Mouse (Mus musculus) midbrain, embryonic 11.5 days (tissue): ENCODE results near the gene Usp24. TPM values are rescaled to one million over a fixed set of nuclear protein-coding genes. Genes with fewer than 3 reads are reported as not detected.
A peak's percentile ranks its signal among the peaks of the same experiment; 100 is the strongest.

ENCODE experiments used
- ATAC-seq: fragments of 200-750 bp; cut with Nextera tagmentation; 2 replicates; pipeline ENCODE4 v1.8.0; 2017; ENCODE audit warnings: moderate TSS enrichment, moderate library complexity; ENCODE audit not compliant: low FRiP score
- DNase-seq: peaks from one replicate; pipeline ENCODE4 v3.0.0; 2015; ENCODE audit warnings: low spot score; ENCODE audit errors: missing footprints
- H3K27ac ChIP-seq: fragments of 300-500 bp; sonication (generic); 2 replicates; pipeline ENCODE4 v1.5.1; 2014; ENCODE audit warnings: low read depth, low read length
- H3K27me3 ChIP-seq: fragments of 300-500 bp; sonication (generic); 2 replicates; pipeline ENCODE4 v1.6.1; 2014; ENCODE audit warnings: mild to moderate bottlenecking, low read length, moderate library complexity, mixed read lengths; ENCODE audit not compliant: control insufficient read depth, insufficient read depth
- H3K36me3 ChIP-seq: fragments of 300-500 bp; sonication (generic); 2 replicates; pipeline ENCODE4 v1.6.1; 2014; ENCODE audit warnings: mild to moderate bottlenecking, low read length, moderate library complexity, mixed read lengths; ENCODE audit not compliant: control insufficient read depth, insufficient read depth
- H3K4me1 ChIP-seq: fragments of 300-500 bp; sonication (generic); 2 replicates; pipeline ENCODE4 v1.6.1; 2014; ENCODE audit warnings: low read length; ENCODE audit not compliant: control insufficient read depth, insufficient read depth
- H3K4me2 ChIP-seq: fragments of 300-500 bp; sonication (generic); 2 replicates; pipeline ENCODE4 v1.6.1; 2014; ENCODE audit warnings: mild to moderate bottlenecking, moderate library complexity
- H3K4me3 ChIP-seq: fragments of 300-500 bp; sonication (generic); 2 replicates; pipeline ENCODE4 v1.5.1; 2014; ENCODE audit warnings: low read depth, low read length
- H3K9ac ChIP-seq: fragments of 300-500 bp; sonication (generic); 2 replicates; pipeline ENCODE4 v1.6.1; 2014; ENCODE audit warnings: low read length
- H3K9me3 ChIP-seq: fragments of 300-500 bp; sonication (generic); 2 replicates; pipeline ENCODE4 v1.6.1; 2016; ENCODE audit warnings: low read length; ENCODE audit not compliant: control insufficient read depth
- WGBS: fragments of 180-500 bp; shearing (Covaris S2); extraction: QIAGEN DNeasy Blood & Tissue Kit; methylation state at CpG from one replicate; pipeline ENCODE4 v1.1.7; 2014; 5-methylcytosine and 5-hydroxymethylcytosine counted together
- polyA plus RNA-seq: library from polyadenylated mRNA; unstranded; fragments of >200 nt; fragmentation: Nextera tagmentation; extraction: Ambion mirVana; gene quantifications from 2 replicates; pipeline ENCODE4 v1.2.1, GENCODE M21; 2014

The Usp24 gene
- polyA plus RNA-seq, 1 experiment from 2014 or later, result 10.0 TPM

GRCm38 (mm10) chr4:106381131-106381530 is 65.1 kb downstream of the Usp24 start:
- no peak overlapping the region for H3K27ac ChIP-seq
- no peaks in the 10 kb centered on the region for H3K27me3 ChIP-seq
- no peak overlapping the region for H3K4me3 ChIP-seq
- ATAC-seq (no peak), DNase-seq (no peak)
- WGBS, result 92% methylated on average over 5 of the region's 5 CpGs
- H3K9me3 ChIP-seq, result no peaks in the 10 kb centered on the region
- no peak overlapping the region for H3K9ac ChIP-seq
- H3K4me1 ChIP-seq, result no peaks in the 10 kb centered on the region
- H3K36me3 ChIP-seq, result peaks cover 10% of the 10 kb centered on the region; the same call in 1 of the 2 replicates
- no peak overlapping the region for H3K4me2 ChIP-seq

- no peaks in the 10 kb centered on the region for H3K9me3 ChIP-seq
- no peak overlapping the region for H3K27ac ChIP-seq
- ATAC-seq (no peak), DNase-seq (no peak)
- H3K4me3 ChIP-seq, result no peak overlapping the region
- H3K36me3 ChIP-seq, result peaks cover 30% of the 10 kb centered on the region
- H3K4me2 ChIP-seq, result no peak overlapping the region
- no peaks in the 10 kb centered on the region for H3K4me1 ChIP-seq
- no peak overlapping the region for H3K9ac ChIP-seq
- WGBS, result 84% methylated on average over 3 of the region's 3 CpGs
- H3K27me3 ChIP-seq, result no peaks in the 10 kb centered on the region
Observed at GRCm38 (mm10) chr4:106389908-106390307, 73.9 kb downstream of the Usp24 start.

GRCm38 (mm10) chr4:106409621-106410020 is 93.6 kb downstream of the Usp24 start:
- no peaks in the 10 kb centered on the region for H3K27me3 ChIP-seq
- no peak overlapping the region for H3K27ac ChIP-seq
- H3K4me1 ChIP-seq, result no peaks in the 10 kb centered on the region
- no peak overlapping the region for H3K4me3 ChIP-seq
- ATAC-seq (no peak), DNase-seq (peak; percentile 59)
- no peaks in the 10 kb centered on the region for H3K9me3 ChIP-seq
- 75% methylated on average over 14 of the region's 14 CpGs for WGBS
- no peak overlapping the region for H3K4me2 ChIP-seq
- H3K36me3 ChIP-seq, result peaks cover 20% of the 10 kb centered on the region; the same call in 1 of the 2 replicates
- H3K9ac ChIP-seq, result no peak overlapping the region

GRCm38 (mm10) chr4:106419256-106419655 is 103.2 kb downstream of the Usp24 start:
- 93% methylated on average over 3 of the region's 3 CpGs for WGBS
- Histone ChIP-seq H3K27ac (no peak overlapping the region), H3K27me3 (no peaks in the 10 kb centered on the region), H3K9ac (no peak overlapping the region), H3K9me3 (no peaks in the 10 kb centered on the region), H3K36me3 (peaks cover 4% of the 10 kb centered on the region), H3K4me3 (no peak overlapping the region), H3K4me2 (no peak overlapping the region), H3K4me1 (no peaks in the 10 kb centered on the region)
- ATAC-seq, result no peak
- peak; percentile 69 for DNase-seq

GRCm38 (mm10) chr4:106419791-106420190 is 103.8 kb downstream of the Usp24 start:
- Histone ChIP-seq H3K9ac (no peak overlapping the region), H3K4me3 (no peak overlapping the region), H3K4me2 (no peak overlapping the region), H3K4me1 (no peaks in the 10 kb centered on the region), H3K9me3 (no peaks in the 10 kb centered on the region), H3K27me3 (no peaks in the 10 kb centered on the region), H3K36me3 (peaks cover 4% of the 10 kb centered on the region), H3K27ac (no peak overlapping the region)
- ATAC-seq, result no peak
- no peak for DNase-seq
- 89% methylated on average over 6 of the region's 6 CpGs for WGBS

GRCm38 (mm10) chr4:106422597-106422996 is 106.6 kb downstream of the Usp24 start:
- 95% methylated on average over 3 of the region's 3 CpGs for WGBS
- Histone ChIP-seq H3K9ac (no peak overlapping the region), H3K27me3 (no peaks in the 10 kb centered on the region), H3K27ac (no peak overlapping the region), H3K9me3 (no peaks in the 10 kb centered on the region), H3K4me2 (no peak overlapping the region), H3K4me1 (no peaks in the 10 kb centered on the region), H3K36me3 (peaks cover 7% of the 10 kb centered on the region), H3K4me3 (no peak overlapping the region)
- ATAC-seq (no peak), DNase-seq (no peak)

- Histone ChIP-seq H3K36me3 (peaks cover 7% of the 10 kb centered on the region), H3K4me3 (no peak overlapping the region), H3K9me3 (no peaks in the 10 kb centered on the region), H3K27me3 (no peaks in the 10 kb centered on the region), H3K4me1 (no peaks in the 10 kb centered on the region), H3K27ac (no peak overlapping the region), H3K9ac (no peak overlapping the region), H3K4me2 (no peak overlapping the region)
- no peak for DNase-seq
- no peak for ATAC-seq
- WGBS, result 97% methylated on average over 1 of the region's 1 CpGs
Observed at GRCm38 (mm10) chr4:106424560-106424959, 108.5 kb downstream of the Usp24 start.

GRCm38 (mm10) chr4:106426286-106426685 is 110.3 kb downstream of the Usp24 start:
- Histone ChIP-seq H3K4me1 (no peaks in the 10 kb centered on the region), H3K9me3 (no peaks in the 10 kb centered on the region), H3K4me2 (no peak overlapping the region), H3K27me3 (no peaks in the 10 kb centered on the region), H3K9ac (no peak overlapping the region), H3K4me3 (no peak overlapping the region), H3K27ac (no peak overlapping the region), H3K36me3 (peaks cover 11% of the 10 kb centered on the region)
- DNase-seq (peak; percentile 82), ATAC-seq (no peak)
- 68% methylated on average over 5 of the region's 5 CpGs for WGBS

- DNase-seq (peak; percentile 19), ATAC-seq (no peak)
- H3K27me3 ChIP-seq, result no peaks in the 10 kb centered on the region
- no peaks in the 10 kb centered on the region for H3K9me3 ChIP-seq
- H3K4me1 ChIP-seq, result no peaks in the 10 kb centered on the region
- H3K27ac ChIP-seq, result no peak overlapping the region
- H3K4me3 ChIP-seq, result no peak overlapping the region
- 94% methylated on average over 6 of the region's 6 CpGs for WGBS
- no peak overlapping the region for H3K9ac ChIP-seq
- peaks cover 15% of the 10 kb centered on the region for H3K36me3 ChIP-seq
- no peak overlapping the region for H3K4me2 ChIP-seq
Observed at GRCm38 (mm10) chr4:106428616-106429015, 112.6 kb downstream of the Usp24 start.

GRCm38 (mm10) chr4:106429106-106429505 is 113.1 kb downstream of the Usp24 start:
- no peak overlapping the region for H3K4me3 ChIP-seq
- H3K9ac ChIP-seq, result no peak overlapping the region
- DNase-seq (peak; percentile 10), ATAC-seq (no peak)
- 88% methylated on average over 7 of the region's 7 CpGs for WGBS
- H3K9me3 ChIP-seq, result no peaks in the 10 kb centered on the region
- no peaks in the 10 kb centered on the region for H3K4me1 ChIP-seq
- peaks cover 15% of the 10 kb centered on the region for H3K36me3 ChIP-seq
- H3K27ac ChIP-seq, result no peak overlapping the region
- no peak overlapping the region for H3K4me2 ChIP-seq
- H3K27me3 ChIP-seq, result no peaks in the 10 kb centered on the region
